Mouse (Mus musculus) heart, postnatal 4 days (tissue): ENCODE data around the gene Hpse2. TPM values are rescaled to one million over a fixed set of nuclear protein-coding genes. Genes with fewer than 3 reads are reported as not detected.

Experiments used
- DNase-seq: peaks from one replicate; pipeline ENCODE4 v3.0.0; 2021
- total RNA-seq, 2 experiments: library from RNA; stranded (reverse); gene quantifications; 2 replicates each; pipeline ENCODE4 v1.2.3; 2021

Gene Hpse2
- total RNA-seq, 2 experiments from 2014 or later, result 0.71 to 1.4 TPM

DNA sequence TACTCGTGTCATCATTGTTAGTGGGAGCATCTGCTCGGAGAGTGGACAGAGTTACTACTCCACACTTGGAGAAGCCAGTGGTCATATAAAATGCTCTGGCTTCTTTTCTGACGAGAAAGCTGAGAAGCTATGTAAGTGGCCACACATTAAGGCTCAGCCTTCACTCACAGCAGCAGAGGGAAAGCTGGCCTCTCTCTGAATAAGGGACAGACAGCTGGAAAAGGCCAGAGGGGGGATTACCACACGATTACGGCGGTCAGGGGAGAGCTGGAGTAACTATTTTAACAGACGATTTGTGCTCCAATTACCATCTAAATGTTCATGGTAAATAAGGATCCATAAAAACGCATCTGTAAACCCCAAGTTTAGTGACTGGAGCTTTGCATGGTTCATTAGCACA is 232.1 kb downstream of the Hpse2 start:
- peak; percentile 12 for DNase-seq

DNA sequence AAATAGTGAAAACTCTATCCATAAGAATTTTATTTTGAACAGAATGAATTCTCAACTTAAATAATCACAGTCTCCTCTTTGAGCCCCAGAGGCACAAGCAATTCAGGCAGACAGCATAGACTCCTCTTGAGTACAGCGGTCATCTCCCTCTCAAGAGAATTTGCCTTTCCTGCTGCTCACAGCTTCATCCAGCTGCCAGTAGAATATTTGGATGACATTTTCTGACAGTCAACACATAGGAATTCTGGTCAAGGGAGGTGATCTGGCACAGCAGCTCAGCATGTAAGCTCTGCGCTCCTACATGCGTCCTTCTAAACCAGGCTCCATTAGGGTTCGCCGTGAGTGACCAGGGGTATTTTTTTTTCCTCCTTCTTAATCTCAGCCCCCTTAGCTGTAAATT is 232.6 kb downstream of the Hpse2 start:
- no peak for DNase-seq

DNA sequence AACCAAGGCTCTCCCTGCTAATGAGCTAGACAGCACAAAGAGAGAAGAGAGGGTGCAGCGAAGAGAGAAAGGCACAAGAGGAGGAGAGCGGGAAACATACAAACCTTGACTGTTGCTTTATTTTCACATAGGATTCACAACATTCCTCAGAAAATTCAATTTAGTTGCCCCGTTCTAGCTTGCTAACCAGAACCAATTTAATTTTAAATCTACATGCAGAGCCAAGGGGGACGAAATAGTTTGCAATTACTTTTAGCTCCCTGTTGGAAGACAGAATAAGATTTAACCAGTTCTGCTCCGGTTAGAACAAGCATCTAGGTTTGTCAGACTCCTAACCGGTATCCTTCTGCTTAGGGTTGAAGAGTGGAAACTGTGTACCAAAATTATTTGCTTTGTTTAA is 240.3 kb downstream of the Hpse2 start:
- DNase-seq, result no peak

DNA sequence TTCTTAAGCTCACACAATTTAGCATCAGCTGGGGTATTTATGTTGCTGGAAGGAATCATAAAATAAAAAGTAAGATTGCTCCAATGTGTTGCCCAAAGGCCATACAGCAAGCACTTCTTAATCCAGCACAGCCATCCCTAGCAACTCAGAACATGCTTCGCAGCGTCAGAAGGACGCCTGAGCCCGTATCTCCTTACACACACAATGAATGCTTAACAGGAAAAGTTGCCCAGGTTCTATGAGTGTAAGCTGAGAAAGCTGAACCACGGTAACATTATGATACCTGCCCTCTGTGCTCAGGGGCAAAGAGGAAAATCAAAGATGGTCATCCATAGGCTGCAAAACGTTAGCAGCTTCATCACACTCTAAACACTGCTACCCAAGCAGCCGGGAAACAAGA is 241.3 kb downstream of the Hpse2 start:
- DNase-seq, result no peak

DNA sequence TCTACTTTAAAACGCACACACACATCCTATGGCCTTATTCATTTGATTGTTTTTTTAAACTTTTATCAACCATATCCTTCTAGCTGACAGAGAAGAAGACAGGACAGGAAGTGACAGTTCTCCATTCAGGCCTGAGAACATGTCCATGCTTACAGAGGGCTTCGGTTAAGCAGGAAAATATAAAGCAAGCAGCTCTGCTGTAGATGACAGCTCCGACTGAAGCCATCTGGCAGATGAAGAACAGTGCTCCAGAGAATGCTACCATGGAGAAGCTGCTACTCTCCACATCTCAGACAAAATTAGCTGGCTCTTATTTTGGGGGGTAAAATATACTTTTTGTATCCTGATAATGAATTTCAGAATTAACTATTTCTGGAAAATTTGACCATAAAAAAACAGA is 246.5 kb downstream of the Hpse2 start:
- DNase-seq, result peak; percentile 12

- no peak for DNase-seq
Measured at GRCm38 (mm10) chr19:43109796-43110195, 278.4 kb downstream of the Hpse2 start.

- no peak for DNase-seq
Measured at GRCm38 (mm10) chr19:43096915-43097314, 291.2 kb downstream of the Hpse2 start.

- DNase-seq, result no peak
Measured at GRCm38 (mm10) chr19:43087216-43087615, 300.9 kb downstream of the Hpse2 start.

GRCm38 (mm10) chr19:43064155-43064554 is 324.0 kb downstream of the Hpse2 start:
- no peak for DNase-seq

- DNase-seq, result no peak
Measured at GRCm38 (mm10) chr19:43044506-43044905, 343.6 kb downstream of the Hpse2 start.

DNA sequence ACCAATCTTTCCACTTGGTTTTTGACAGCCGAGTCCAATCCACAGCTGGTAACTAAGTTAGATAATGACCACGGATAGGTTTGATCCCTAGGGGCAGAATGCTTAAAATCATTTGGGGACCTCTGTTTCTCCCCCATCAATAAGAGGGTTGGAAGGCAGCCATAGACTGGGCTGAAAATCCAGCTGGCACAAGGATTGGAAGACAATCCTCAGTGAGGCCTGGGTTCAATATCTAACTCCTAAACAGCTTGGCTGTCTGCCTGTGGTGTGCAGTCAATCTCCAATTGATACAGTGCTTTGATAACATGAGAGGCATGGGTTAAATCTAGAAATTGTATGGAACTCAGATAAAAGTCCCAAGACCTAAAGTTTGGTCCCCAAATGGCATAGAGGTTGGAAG is 345.4 kb downstream of the Hpse2 start:
- no peak for DNase-seq

DNA sequence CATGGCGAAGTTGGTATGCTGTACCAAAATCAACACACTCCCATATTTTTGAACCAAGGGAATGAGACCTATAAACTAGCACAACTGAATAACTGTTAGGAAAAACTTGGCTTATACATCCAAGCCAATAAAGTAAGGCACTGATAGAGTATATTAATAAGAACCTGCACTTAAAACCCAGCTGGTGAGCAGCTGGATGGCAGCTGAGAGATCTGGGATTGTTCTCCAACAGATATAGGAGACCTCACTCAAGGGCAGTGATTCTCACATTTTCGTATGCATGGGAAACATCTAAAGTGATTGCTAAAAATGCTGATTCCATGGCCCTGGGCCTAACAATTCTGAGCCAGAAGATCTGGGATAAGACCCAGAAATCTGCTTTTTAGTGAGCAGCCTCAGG is 345.9 kb downstream of the Hpse2 start:
- DNase-seq, result no peak

- no peak for DNase-seq
Measured at GRCm38 (mm10) chr19:43036381-43036780, 351.8 kb downstream of the Hpse2 start.

DNA sequence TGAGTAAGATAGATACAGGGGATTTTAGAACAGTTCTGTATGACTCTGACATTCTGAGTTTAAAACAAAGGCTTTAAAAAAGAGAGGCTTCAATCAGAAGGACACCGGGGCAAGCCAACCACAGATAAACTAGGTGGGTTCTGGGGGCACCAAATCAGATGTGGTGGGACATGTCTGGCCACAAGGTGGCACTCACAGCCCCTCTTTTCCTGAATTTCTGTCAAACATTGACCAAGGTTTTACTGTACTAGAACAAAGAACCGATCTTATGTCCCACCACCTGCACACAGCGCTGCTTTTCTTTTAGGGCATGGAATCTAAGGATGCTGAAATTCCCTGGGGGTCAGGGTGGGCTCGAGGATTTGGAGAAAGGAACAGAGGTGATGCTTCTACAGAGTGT is 360.9 kb downstream of the Hpse2 start:
- DNase-seq, result peak; percentile 57

DNA sequence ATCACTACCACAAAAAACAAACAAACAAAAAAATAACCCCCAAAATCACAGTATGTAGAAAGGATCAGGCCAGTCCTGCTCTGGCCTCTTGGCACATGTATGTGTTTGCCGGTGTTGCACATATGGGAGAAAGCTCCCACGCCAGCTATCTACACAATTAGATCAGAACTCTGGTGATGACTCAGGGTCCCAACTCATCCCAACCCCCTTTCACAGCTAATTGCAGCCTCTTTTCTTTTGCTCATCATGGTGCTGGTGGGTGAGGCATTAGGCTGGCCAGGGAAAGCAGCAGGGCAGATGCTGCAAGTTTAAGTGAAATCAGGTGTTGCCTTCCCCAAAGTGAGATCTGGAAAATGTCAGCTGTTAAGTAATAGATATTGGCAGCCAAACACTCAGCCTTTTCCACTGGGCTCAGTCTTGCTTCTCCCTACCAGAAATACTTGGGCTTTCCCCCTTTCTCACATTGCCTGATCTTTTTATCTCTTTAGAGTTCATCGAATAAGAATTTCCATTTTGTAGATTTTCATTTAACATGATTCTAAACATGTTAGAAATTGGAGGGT is 365.5 kb downstream of the Hpse2 start:
- no peak for DNase-seq

GRCm38 (mm10) chr19:43018792-43019191 is 369.4 kb downstream of the Hpse2 start:
- DNase-seq, result no peak

- DNase-seq, result no peak
Measured at GRCm38 (mm10) chr19:42996406-42996805, 391.7 kb downstream of the Hpse2 start.

DNA sequence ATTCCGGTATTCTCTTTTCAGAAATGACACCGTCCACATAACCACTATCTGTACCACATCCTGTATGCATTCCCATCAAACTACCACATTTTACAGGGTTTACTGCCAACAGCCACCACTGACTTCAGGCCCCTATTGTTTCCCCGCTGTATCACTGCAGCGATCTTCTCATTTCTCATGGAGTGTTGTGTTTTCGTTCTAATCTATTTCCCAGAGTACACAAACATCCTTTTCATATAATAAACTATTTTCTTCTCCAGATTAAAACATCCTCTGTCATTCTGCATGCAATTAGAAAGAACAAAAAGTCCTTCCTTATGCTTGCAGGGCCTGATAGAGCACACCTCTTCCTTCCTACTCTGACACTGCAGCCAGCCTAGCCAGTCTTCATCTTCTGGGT is 399.3 kb downstream of the Hpse2 start:
- DNase-seq, result no peak

DNA sequence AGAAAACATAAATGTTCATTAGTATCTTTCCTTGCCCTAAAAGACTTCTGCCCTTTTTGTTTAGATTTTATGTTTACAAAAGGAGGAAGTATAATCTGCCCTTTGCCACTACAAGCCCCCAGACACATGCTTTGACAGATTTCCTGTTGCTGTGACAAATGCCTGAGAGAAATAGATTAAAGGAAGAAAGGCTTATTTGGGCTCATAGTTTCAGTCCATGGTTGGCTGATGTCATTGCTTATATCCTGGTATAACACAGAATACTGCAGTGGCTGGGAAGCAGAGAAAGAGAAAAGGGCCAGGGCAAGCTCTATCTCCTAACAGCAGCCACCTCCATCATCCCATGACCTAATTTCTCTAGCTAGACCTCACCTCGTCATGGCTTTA is 401.8 kb downstream of the Hpse2 start:
- no peak for DNase-seq

DNA sequence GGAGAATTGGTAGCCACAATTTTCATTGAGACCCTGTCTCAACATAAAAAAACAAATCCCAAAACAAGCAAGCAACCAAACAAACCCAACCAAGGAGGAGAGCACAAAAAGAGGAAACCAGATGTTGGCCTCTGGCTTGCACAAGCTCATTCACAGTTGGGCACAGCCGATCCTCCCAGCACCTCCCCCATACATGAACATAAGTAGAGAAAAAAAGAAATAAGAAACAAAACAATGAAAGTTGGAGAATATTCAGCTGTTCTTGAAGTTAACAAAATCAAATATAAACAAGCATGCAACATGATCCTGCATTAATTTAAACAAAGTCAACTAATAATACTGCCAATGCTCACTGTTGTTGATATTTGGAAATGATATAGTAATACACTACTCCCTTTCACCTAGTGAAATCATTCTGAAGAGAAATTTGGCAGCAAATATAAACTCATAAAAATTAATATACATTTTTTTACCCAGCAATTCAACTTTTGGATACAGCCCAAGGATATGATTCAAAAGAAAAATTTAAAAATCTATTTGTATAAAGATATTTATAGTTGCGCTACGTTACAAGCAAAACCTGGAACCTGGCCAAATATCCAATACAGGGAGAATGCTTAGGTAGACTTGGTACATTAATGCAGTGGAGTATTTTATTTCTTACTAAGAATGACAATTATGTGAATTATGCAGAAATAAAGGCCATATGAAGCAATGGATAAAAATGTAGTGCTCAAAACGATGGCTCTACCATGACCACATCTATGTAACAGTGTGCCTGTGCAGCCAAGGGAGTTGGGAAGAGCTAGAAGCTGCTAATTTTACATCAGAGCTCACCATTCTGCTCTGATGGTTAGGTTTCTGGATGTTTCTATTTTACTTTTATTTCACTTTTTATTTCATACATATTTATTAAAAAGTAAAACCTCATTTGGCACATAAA is 402.5 kb downstream of the Hpse2 start:
- no peak for DNase-seq

DNA sequence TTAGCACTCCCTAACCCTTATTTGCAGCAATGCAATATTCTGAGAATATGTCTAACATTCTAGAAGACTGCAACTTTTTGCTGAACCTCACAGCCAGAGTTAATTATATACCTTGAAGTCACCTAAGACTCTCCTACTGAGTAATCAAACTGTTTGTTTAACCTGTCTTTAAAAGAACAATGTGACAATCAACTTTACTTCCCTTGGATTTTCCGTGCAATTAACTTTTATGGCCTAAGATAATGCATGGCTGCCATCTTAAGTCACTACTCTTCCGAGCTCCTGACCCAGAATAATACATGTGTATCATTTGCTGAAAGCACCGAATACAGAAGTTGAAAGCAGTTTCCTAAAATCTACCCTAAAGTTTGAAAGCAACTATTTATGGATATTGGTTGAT is 407.6 kb downstream of the Hpse2 start:
- no peak for DNase-seq

DNA sequence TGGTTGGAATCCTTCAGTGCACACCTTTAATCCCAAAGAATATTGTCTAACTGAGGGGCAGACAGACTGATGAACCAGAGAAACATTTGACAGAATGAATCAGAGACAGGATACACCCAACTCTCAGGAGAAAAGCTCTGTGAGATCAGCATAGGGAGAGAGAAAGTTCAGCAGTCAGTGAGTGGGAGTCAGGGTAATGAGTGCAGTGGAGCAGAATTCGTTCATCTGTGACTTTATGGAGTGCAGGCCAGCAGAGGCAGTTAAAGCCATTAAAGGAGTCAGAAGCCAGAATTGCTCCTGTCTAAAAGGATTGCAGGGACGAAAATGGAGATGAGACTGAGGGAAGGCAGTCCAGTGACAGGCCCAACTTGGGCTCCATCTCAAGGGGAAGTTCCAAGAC is 410.2 kb downstream of the Hpse2 start:
- no peak for DNase-seq

DNA sequence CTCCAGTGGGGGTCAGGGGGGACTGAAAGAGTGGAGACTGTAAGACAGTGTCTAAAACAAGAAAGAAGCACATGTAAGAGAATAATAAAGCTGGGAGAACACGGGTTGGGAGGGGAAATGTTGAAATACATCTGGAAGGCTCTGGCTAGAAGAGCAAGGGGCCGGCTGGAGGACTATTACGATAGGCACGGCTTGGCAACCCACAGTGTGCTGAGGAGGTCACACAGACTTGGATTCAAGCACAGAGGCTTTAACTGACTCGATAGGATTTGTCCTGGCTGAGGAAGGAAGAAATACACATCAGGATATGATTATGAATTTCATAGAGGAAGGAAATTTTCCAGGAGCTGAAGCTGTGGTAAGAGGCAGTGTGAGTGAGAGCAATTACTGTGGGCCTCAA is 414.4 kb downstream of the Hpse2 start:
- DNase-seq, result peak; percentile 13

DNA sequence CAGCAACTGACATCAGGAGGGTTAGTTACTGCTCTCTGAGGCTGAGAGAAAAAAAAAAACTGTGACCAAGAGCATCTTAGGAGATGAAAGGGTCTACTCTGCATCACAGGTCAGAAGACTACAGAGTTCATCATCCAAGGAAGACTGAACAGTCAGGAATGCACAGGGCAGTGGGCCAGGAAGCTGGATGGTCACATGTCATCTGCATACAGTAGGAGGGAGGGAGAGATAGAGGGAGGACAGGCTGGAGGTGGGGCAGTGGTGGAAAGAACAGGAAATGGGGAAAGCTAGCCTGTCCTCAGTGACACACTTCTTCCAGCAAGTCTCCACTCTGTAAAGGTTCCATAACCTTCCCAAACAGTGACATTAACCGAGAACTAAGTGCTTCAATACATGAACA is 423.0 kb downstream of the Hpse2 start:
- peak; percentile 21 for DNase-seq
